Mouse (Mus musculus): ENCODE measurements at regions not wholly inside any gene's neighbourhood (a gene's known extent, or its start where the extent isn't known, plus 50 kb on each side); places are given as distances from the start of the nearest gene placed in this dataset.

DNA sequence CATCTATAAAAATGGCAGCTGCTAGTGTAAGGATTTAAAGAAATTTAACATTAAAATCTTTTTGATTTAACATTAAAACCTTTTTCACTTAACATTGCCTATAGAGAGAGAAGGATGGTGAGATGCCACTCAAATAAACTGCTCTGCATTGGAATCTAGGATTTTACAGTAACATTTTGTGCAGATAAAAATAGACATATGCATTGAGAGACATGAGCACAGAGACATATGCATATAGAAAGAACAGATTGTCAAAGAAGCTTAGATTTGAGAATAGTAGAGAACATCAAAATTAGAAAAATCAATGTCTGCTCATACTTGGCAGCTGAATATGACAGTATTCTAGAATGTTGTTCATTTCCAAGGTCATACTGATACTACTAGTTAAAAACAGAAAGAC is 220.2 kb downstream of the Arap2 start:
- H3K4me3 ChIP-seq (ENCODE audit: low read depth, low read length) = no peak overlapping the region
- H3K4me2 ChIP-seq (ENCODE audit: low read depth, low read length) = no peak overlapping the region
- no peaks in the 10 kb centered on the region for H3K27me3 ChIP-seq (replicated peaks; ENCODE audit: control insufficient read depth, insufficient read depth, low read length)
- DNase-seq (ENCODE audit: low spot score) (no peak), ATAC-seq (ENCODE audit: low read depth) (no peak)
- no peak overlapping the region for H3K9ac ChIP-seq (ENCODE audit: low read depth, low read length)
- no peaks in the 10 kb centered on the region for H3K4me1 ChIP-seq (ENCODE audit: control insufficient read depth, insufficient read depth, low read length)
- H3K9me3 ChIP-seq (ENCODE audit: control insufficient read depth, low read length) = no peaks in the 10 kb centered on the region
- no peak overlapping the region for H3K27ac ChIP-seq (replicated peaks; ENCODE audit: low read depth, low read length)
- H3K36me3 ChIP-seq (ENCODE audit: control insufficient read depth, insufficient read depth, low read length) = no peaks in the 10 kb centered on the region

DNA sequence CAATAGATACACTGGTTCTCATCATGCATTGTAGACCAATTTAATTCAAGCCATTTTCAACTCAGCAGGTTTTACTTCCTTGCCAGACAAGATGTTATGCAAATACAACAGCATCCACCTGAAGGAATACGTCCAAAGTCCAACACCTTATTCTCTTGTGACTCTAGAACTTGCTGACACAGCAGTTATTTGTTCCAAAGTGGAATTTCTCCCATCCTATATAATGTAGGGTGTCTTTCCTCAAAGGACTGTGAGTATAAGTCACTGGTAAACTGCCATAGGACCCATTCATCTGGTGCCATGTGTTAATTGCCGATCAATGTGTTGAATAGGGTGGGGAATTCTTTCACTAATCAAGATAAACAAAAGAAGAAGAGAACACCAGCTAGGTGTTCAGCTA is 226.7 kb downstream of the Arap2 start:
- DNase-seq (ENCODE audit: low spot score) (no peak), ATAC-seq (ENCODE audit: low read depth) (no peak)
- Histone ChIP-seq H3K9ac (ENCODE audit: low read depth, low read length) (no peak overlapping the region), H3K27me3 (replicated peaks; ENCODE audit: control insufficient read depth, insufficient read depth, low read length) (no peaks in the 10 kb centered on the region), H3K9me3 (ENCODE audit: control insufficient read depth, low read length) (no peaks in the 10 kb centered on the region), H3K4me2 (ENCODE audit: low read depth, low read length) (no peak overlapping the region), H3K4me1 (ENCODE audit: control insufficient read depth, insufficient read depth, low read length) (no peaks in the 10 kb centered on the region), H3K27ac (replicated peaks; ENCODE audit: low read depth, low read length) (no peak overlapping the region), H3K4me3 (ENCODE audit: low read depth, low read length) (no peak overlapping the region), H3K36me3 (ENCODE audit: control insufficient read depth, insufficient read depth, low read length) (no peaks in the 10 kb centered on the region)
- WGBS = 87% methylated on average over 2 of the region's 2 CpGs

DNA sequence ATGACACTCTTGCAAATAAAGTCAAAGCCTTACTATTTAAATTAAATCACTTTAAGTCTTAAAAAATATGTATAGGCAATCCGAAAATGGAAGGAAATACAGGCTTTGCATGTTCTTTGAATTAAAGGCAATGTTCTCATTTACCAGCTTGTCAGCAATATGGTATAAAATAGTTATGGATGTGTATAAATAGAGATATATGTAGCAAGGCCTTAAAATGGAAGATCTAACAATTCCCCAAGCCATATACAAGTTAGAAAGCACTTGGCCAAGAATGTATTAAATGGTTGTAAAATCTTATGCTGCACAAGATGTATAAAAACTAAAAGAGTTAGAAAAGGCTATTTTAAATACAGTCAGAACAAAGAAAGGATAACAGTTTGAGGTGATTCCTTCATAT is 254.1 kb downstream of the Arap2 start:
- H3K27me3 ChIP-seq (replicated peaks; ENCODE audit: control insufficient read depth, insufficient read depth, low read length) = no peaks in the 10 kb centered on the region
- no peaks in the 10 kb centered on the region for H3K36me3 ChIP-seq (ENCODE audit: control insufficient read depth, insufficient read depth, low read length)
- ATAC-seq (ENCODE audit: low read depth) = no peak
- H3K4me3 ChIP-seq (ENCODE audit: low read depth, low read length) = no peak overlapping the region
- DNase-seq (ENCODE audit: low spot score) = no peak
- H3K9ac ChIP-seq (ENCODE audit: low read depth, low read length) = no peak overlapping the region
- H3K4me1 ChIP-seq (ENCODE audit: control insufficient read depth, insufficient read depth, low read length) = no peaks in the 10 kb centered on the region
- H3K4me2 ChIP-seq (ENCODE audit: low read depth, low read length) = no peak overlapping the region
- H3K9me3 ChIP-seq (ENCODE audit: control insufficient read depth, low read length) = no peaks in the 10 kb centered on the region
- 75% methylated on average over 1 of the region's 1 CpGs for WGBS
- H3K27ac ChIP-seq (replicated peaks; ENCODE audit: low read depth, low read length) = no peak overlapping the region

DNA sequence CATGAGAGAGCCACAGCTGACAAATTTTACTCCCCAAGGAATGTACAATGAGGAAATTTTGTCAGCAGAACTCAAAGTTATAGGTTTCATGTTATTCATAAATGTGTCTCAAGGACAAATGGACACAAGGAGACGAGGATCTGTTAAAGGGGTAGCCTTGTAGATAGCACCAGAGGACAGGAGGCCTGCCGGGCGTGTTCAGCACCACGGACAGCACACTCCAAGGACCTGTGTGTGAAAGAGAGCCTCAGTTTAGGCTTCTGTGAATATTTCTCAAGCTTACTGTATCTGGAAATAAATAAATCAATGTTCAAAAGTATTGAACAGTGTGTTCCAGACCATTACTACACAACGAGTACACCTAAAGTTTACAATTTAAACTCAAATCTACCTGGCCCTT is 282.4 kb downstream of the Arap2 start:
- no peak overlapping the region for H3K4me2 ChIP-seq (ENCODE audit: low read depth, low read length)
- no peak overlapping the region for H3K4me3 ChIP-seq (ENCODE audit: low read depth, low read length)
- H3K27ac ChIP-seq (replicated peaks; ENCODE audit: low read depth, low read length) = no peak overlapping the region
- peak; percentile 78 for DNase-seq (ENCODE audit: low spot score)
- H3K9me3 ChIP-seq (ENCODE audit: control insufficient read depth, low read length) = no peaks in the 10 kb centered on the region
- no peaks in the 10 kb centered on the region for H3K36me3 ChIP-seq (ENCODE audit: control insufficient read depth, insufficient read depth, low read length)
- WGBS = 21% methylated on average over 5 of the region's 5 CpGs
- no peak for ATAC-seq (ENCODE audit: low read depth)
- H3K4me1 ChIP-seq (ENCODE audit: control insufficient read depth, insufficient read depth, low read length) = no peaks in the 10 kb centered on the region
- no peaks in the 10 kb centered on the region for H3K27me3 ChIP-seq (replicated peaks; ENCODE audit: control insufficient read depth, insufficient read depth, low read length)
- no peak overlapping the region for H3K9ac ChIP-seq (ENCODE audit: low read depth, low read length)

DNA sequence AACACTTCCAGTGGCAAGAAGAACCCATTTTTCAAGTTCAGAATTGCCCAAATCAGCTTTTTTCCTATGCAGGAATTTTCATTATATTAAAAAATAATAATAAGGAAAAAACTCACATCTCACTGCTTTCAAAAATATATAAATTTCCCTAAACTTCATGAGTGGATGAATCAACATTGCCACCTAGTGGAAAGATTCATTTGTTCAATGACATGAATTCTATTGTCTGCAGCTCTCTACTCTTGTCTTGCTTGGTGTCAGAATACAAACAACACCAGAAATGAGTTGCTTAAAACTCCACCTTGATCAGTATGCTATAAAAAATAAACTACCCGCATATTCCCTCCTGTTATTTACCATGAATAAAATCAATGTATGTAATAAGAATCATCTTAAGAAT is 285.0 kb downstream of the Arap2 start:
- H3K9ac ChIP-seq (ENCODE audit: low read depth, low read length) = no peak overlapping the region
- no peaks in the 10 kb centered on the region for H3K4me1 ChIP-seq (ENCODE audit: control insufficient read depth, insufficient read depth, low read length)

DNA sequence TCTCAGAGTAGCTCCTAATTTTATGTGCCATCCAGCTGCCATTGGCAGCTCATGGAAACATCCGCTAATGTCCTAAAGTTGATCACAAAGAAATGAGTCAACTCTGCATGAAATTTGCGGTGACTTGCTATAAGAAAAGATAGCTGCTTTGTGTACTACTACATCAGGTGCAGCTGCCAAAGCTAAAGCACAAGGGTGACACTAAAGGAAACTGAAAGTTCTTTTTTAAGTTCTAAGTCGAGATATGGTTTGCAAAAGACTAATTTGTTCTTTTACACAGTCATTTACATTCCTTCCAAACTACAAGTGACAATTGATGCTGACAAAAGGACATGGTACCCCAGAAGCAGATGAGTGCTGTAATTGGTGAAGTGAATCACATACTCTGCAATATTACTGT is 292.5 kb downstream of the Arap2 start:
- H3K4me2 ChIP-seq (ENCODE audit: low read depth, low read length) = no peak overlapping the region
- no peaks in the 10 kb centered on the region for H3K4me1 ChIP-seq (ENCODE audit: control insufficient read depth, insufficient read depth, low read length)
- no peak overlapping the region for H3K4me3 ChIP-seq (ENCODE audit: low read depth, low read length)
- H3K27ac ChIP-seq (replicated peaks; ENCODE audit: low read depth, low read length) = no peak overlapping the region
- no peaks in the 10 kb centered on the region for H3K27me3 ChIP-seq (replicated peaks; ENCODE audit: control insufficient read depth, insufficient read depth, low read length)
- H3K36me3 ChIP-seq (ENCODE audit: control insufficient read depth, insufficient read depth, low read length) = no peaks in the 10 kb centered on the region
- ATAC-seq (ENCODE audit: low read depth) = no peak
- H3K9me3 ChIP-seq (ENCODE audit: control insufficient read depth, low read length) = no peaks in the 10 kb centered on the region
- DNase-seq (ENCODE audit: low spot score) = no peak
- H3K9ac ChIP-seq (ENCODE audit: low read depth, low read length) = no peak overlapping the region
- WGBS = 85% methylated on average over 3 of the region's 3 CpGs

More for the DNA sequence above, 285.0 kb downstream of the Arap2 start:
- WGBS = 29% methylated on average over 1 of the region's 1 CpGs
- peak; percentile 50 for DNase-seq (ENCODE audit: low spot score)
- H3K36me3 ChIP-seq (ENCODE audit: control insufficient read depth, insufficient read depth, low read length) = no peaks in the 10 kb centered on the region
- H3K4me2 ChIP-seq (ENCODE audit: low read depth, low read length) = no peak overlapping the region
- no peak overlapping the region for H3K27ac ChIP-seq (replicated peaks; ENCODE audit: low read depth, low read length)
- H3K27me3 ChIP-seq (replicated peaks; ENCODE audit: control insufficient read depth, insufficient read depth, low read length) = no peaks in the 10 kb centered on the region
- no peak overlapping the region for H3K4me3 ChIP-seq (ENCODE audit: low read depth, low read length)
- no peaks in the 10 kb centered on the region for H3K9me3 ChIP-seq (ENCODE audit: control insufficient read depth, low read length)
- no peak for ATAC-seq (ENCODE audit: low read depth)

DNA sequence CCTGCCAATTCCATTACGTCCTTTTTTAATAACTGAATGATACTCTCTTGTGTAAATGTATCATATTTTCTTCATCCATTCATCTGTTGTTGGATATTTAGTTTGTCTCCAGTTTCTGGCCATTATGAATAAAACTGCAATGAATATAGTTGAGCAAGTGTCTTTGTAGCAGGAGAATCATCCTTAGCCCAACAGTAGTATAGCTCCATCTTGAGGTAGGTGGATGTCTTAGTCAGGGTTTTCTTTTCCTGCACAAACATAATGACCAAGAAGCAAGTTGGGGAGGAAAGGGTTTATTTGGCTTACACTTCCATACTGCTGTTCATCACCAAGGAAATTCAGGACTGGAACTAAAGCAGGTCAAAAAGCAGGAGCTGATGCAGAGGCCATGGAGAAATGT is 299.2 kb downstream of the Arap2 start:
- WGBS = 80% methylated on average over 1 of the region's 1 CpGs
- no peak overlapping the region for H3K4me3 ChIP-seq (ENCODE audit: low read depth, low read length)
- H3K4me2 ChIP-seq (ENCODE audit: low read depth, low read length) = no peak overlapping the region
- no peak for ATAC-seq (ENCODE audit: low read depth)
- H3K9me3 ChIP-seq (ENCODE audit: control insufficient read depth, low read length) = no peaks in the 10 kb centered on the region
- no peaks in the 10 kb centered on the region for H3K36me3 ChIP-seq (ENCODE audit: control insufficient read depth, insufficient read depth, low read length)
- no peaks in the 10 kb centered on the region for H3K4me1 ChIP-seq (ENCODE audit: control insufficient read depth, insufficient read depth, low read length)
- H3K27me3 ChIP-seq (replicated peaks; ENCODE audit: control insufficient read depth, insufficient read depth, low read length) = no peaks in the 10 kb centered on the region
- no peak overlapping the region for H3K27ac ChIP-seq (replicated peaks; ENCODE audit: low read depth, low read length)
- no peak overlapping the region for H3K9ac ChIP-seq (ENCODE audit: low read depth, low read length)
- DNase-seq (ENCODE audit: low spot score) = no peak

DNA sequence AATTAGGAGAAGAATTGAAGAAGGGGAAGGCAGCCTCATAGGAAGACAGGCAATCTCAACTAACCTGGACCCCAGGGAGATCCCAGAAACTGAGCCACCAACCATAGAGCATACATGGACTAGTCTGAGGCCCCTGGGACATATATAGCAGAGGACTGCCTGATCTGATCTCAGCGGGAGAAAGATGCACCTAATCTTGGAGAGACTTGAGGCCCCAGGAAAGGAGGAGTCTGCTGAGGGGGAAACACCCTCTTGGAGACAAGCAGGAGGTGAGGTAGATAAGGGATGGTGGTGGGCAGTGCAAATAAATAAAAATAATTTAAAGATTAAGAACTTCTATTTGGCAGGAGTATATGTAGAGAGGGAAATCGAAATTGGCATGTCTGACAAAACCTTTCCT is 303.4 kb downstream of the Arap2 start:
- no peak overlapping the region for H3K4me3 ChIP-seq (ENCODE audit: low read depth, low read length)
- H3K9me3 ChIP-seq (ENCODE audit: control insufficient read depth, low read length) = no peaks in the 10 kb centered on the region
- H3K9ac ChIP-seq (ENCODE audit: low read depth, low read length) = no peak overlapping the region
- H3K27ac ChIP-seq (replicated peaks; ENCODE audit: low read depth, low read length) = no peak overlapping the region
- H3K4me2 ChIP-seq (ENCODE audit: low read depth, low read length) = no peak overlapping the region
- H3K4me1 ChIP-seq (ENCODE audit: control insufficient read depth, insufficient read depth, low read length) = no peaks in the 10 kb centered on the region
- no peaks in the 10 kb centered on the region for H3K36me3 ChIP-seq (ENCODE audit: control insufficient read depth, insufficient read depth, low read length)
- 53% methylated on average over 2 of the region's 2 CpGs for WGBS
- ATAC-seq (ENCODE audit: low read depth) (no peak), DNase-seq (ENCODE audit: low spot score) (no peak)
- no peaks in the 10 kb centered on the region for H3K27me3 ChIP-seq (replicated peaks; ENCODE audit: control insufficient read depth, insufficient read depth, low read length)

All from embryonic facial prominence, embryonic 14.5 days (tissue).